14 mouse cellular contexts compared by ENCODE assay signal in the genomic region with DNA sequence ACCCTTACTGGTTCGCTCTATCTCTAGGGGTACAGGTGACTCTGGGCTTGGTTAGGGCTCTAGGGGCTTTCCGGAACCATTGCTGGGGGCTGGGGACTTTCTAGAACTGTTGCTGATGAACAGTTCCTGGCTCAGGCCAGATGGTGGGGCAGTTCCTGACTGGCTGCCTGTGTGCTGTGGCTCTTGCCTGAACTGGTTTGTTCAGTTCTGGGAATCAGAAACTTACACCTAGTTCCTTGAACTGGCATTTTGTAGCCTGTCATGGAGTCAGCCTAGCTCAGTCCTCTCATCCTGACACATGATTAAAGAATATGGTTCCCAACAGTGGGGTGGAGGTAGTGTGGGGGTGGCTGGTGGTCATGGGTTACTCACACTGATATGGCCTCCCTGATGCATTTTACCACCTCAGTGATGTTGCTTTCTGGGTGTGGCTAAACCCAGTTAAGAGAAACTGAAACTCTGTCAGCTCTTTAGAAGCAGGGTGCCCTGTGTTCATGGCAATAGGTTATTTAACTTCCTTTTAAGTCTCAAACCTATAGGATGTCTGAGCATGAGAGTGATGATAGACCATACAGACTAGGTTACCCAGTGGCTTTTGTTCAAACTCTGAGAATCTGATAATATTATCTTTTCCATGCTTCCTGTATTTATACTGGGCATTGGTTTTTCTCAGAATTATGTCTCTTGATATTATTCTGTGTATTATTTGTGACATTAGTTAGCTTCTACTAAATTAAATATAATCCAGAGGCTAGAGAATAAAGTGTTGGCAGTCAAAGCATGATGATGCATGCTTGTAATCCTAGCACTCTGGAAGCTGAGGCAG. TPM values are rescaled to one million over a fixed set of nuclear protein-coding genes. Genes with fewer than 3 reads are reported as not detected.
DNase-seq lines count a peak whose midpoint lies in the region; ATAC-seq and TF ChIP-seq lines count a peak whose summit lies in the region.
"Had no signal": no experiment of that assay in that cellular context is flagged by ENCODE, and none has a peak within 500 bp of the region (broad histone marks: within the 10 kb centered on the region; RNA-seq: fewer than 3 reads in every experiment).

No protein-coding gene starts in this region.

- H3K36me3 ChIP-seq in MEL (ENCODE audit: control insufficient read depth in 1 of 2, insufficient read depth in 2 of 2, low read length in 2 of 2) = peaks cover 17 to 22% of the 10 kb centered on the region in 2 experiments
- H3K36me3 ChIP-seq in intestine, postnatal 0 days (ENCODE audit: control insufficient read depth, insufficient read depth) = peaks cover 52% of the 10 kb centered on the region
- peaks cover 10% of the 10 kb centered on the region for H3K36me3 ChIP-seq in stomach, embryonic 16.5 days (ENCODE audit: control insufficient read depth, insufficient read depth, low read length)

- no peaks in the 10 kb centered on the region for H3K27me3 ChIP-seq in MEL (ENCODE audit: control insufficient read depth in 1 of 2, insufficient read depth in 2 of 2, low read length in 2 of 2)
- no peaks in the 10 kb centered on the region for H3K27me3 ChIP-seq in intestine, postnatal 0 days (replicated peaks; ENCODE audit: control insufficient read depth, insufficient read depth, low read length)
- H3K27me3 ChIP-seq in stomach, embryonic 16.5 days (ENCODE audit: control insufficient read depth, insufficient read depth, low read length) = no peaks in the 10 kb centered on the region
- H3K27me3 ChIP-seq: embryonic facial prominence, embryonic 15.5 days; hindbrain, embryonic 12.5 days; limb, embryonic 13.5 days had no signal

- H3K4me1 ChIP-seq in MEL (ENCODE audit: control insufficient read depth in 1 of 2, insufficient read depth in 2 of 2, low read length in 2 of 2) = peaks cover 5 to 21% of the 10 kb centered on the region in 2 experiments
- no peaks in the 10 kb centered on the region for H3K4me1 ChIP-seq in intestine, postnatal 0 days (replicated peaks; ENCODE audit: control insufficient read depth, insufficient read depth, low read length)
- H3K4me1 ChIP-seq in stomach, embryonic 16.5 days (ENCODE audit: control insufficient read depth, insufficient read depth, low read length) = no peaks in the 10 kb centered on the region
- H3K4me1 ChIP-seq: embryonic facial prominence, embryonic 15.5 days; hindbrain, embryonic 12.5 days; limb, embryonic 13.5 days had no signal

- peak overlapping the region; percentile 88 for H3K27ac ChIP-seq in MEL (ENCODE audit: control insufficient read depth, low read depth, low read length)
- peak overlapping the region; percentile 73 for H3K27ac ChIP-seq in intestine, postnatal 0 days (ENCODE audit: low read depth, low read length)
- H3K27ac ChIP-seq in stomach, embryonic 16.5 days (ENCODE audit: low read length) = peak overlapping the region; percentile 37; the same call in 1 of the 2 replicates
- H3K27ac ChIP-seq: embryonic facial prominence, embryonic 15.5 days; hindbrain, embryonic 12.5 days; limb, embryonic 13.5 days had no signal

- peak; percentile 88 for ATAC-seq in intestine, postnatal 0 days
- peak; percentile 50; the same call in 1 of the 2 replicates for ATAC-seq in stomach, embryonic 16.5 days (ENCODE audit: insufficient read depth, low FRiP score)
- ATAC-seq: midbrain, embryonic 16.5 days had no signal

- no peak for TF ChIP-seq POLR2A in MEL (IDR thresholded peaks at IDR 0.05; ENCODE audit: control insufficient read depth in 1 of 2, insufficient read depth in 1 of 2, low read depth in 1 of 2, low read length in 2 of 2, poor library complexity in 1 of 2)

- H3K4me3 ChIP-seq in MEL (ENCODE audit: control insufficient read depth in 1 of 2, insufficient read depth in 1 of 2, low read depth in 2 of 2, low read length in 2 of 2) = no peak overlapping the region
- no peak overlapping the region for H3K4me3 ChIP-seq in intestine, postnatal 0 days (ENCODE audit: low read depth, low read length)
- H3K4me3 ChIP-seq in stomach, embryonic 16.5 days (replicated peaks; ENCODE audit: low read length) = no peak overlapping the region
- H3K4me3 ChIP-seq: embryonic facial prominence, embryonic 15.5 days; hindbrain, embryonic 12.5 days; limb, embryonic 13.5 days had no signal

- 83% methylated on average over 2 of the region's 2 CpGs for WGBS in intestine, postnatal 0 days
- WGBS in stomach, embryonic 16.5 days = 93% methylated on average over 2 of the region's 2 CpGs

- peak in 1 of 2 experiments; percentile 54; a peak in 3 of 4 replicates for TF ChIP-seq EP300 in MEL (IDR thresholded peaks at IDR 0.05; ENCODE audit: low read depth in 1 of 2, low read length in 2 of 2)

- TF ChIP-seq CTCF in MEL (IDR thresholded peaks at IDR 0.05 in 2 of 3, conservative IDR thresholded peaks at IDR 0.05 in 1 of 3; ENCODE audit: control insufficient read depth in 1 of 3, insufficient read depth in 1 of 3, low read depth in 2 of 3, low read length in 3 of 3, poor library complexity in 1 of 3, severe bottlenecking in 1 of 3) = peak in 2 of 3 experiments; percentile 32; a peak in 3 of 6 replicates
- peak; percentile 61 for TF ChIP-seq CTCF in intestine, postnatal 0 days (IDR thresholded peaks at IDR 0.05; ENCODE audit: low read depth)

- DNase-seq in lung, postnatal 36 days = peak; percentile 31
- no peak for DNase-seq in lung, postnatal 10 days
- DNase-seq in MEL (ENCODE audit: low read depth, low spot score) = peak; percentile 66
- DNase-seq in left cerebral cortex, postnatal 25 days (ENCODE audit: low spot score in 2 of 2) = no peak
- no peak for DNase-seq in kidney, postnatal 4 days
- DNase-seq: adrenal gland, postnatal 36 days; cerebellum, adult 8-10 months; heart, adult 11 months had no signal

- no peaks in the 10 kb centered on the region for H3K79me2 ChIP-seq in MEL (ENCODE audit: control insufficient read depth, insufficient read depth, low read length, poor library complexity)

- peak overlapping the region; percentile 21 for H3K9ac ChIP-seq in MEL (ENCODE audit: control insufficient read depth, low read depth, low read length, poor library complexity, severe bottlenecking)
- no peak overlapping the region for H3K9ac ChIP-seq in intestine, postnatal 0 days (ENCODE audit: low read depth, low read length)
- H3K9ac ChIP-seq in stomach, embryonic 16.5 days (ENCODE audit: low read length) = no peak overlapping the region
- H3K9ac ChIP-seq: embryonic facial prominence, embryonic 15.5 days; hindbrain, embryonic 12.5 days; limb, embryonic 13.5 days had no signal

- TF ChIP-seq RAD21 in MEL (IDR thresholded peaks at IDR 0.05; ENCODE audit: low read depth, low read length) = no peak

- intact Hi-C loops in left cerebral cortex, postnatal 25 days (cut with DNase I) = no loop called here

- no peak overlapping the region for H3K4me2 ChIP-seq in intestine, postnatal 0 days (replicated peaks; ENCODE audit: low read depth)
- no peak overlapping the region for H3K4me2 ChIP-seq in stomach, embryonic 16.5 days (ENCODE audit: low read depth, low read length)
- H3K4me2 ChIP-seq: embryonic facial prominence, embryonic 15.5 days; hindbrain, embryonic 12.5 days; limb, embryonic 13.5 days had no signal

- no peaks in the 10 kb centered on the region for H3K9me3 ChIP-seq in MEL (replicated peaks; ENCODE audit: insufficient read depth, low read length)
- H3K9me3 ChIP-seq in intestine, postnatal 0 days (ENCODE audit: control insufficient read depth) = no peaks in the 10 kb centered on the region
- H3K9me3 ChIP-seq in stomach, embryonic 16.5 days (replicated peaks; ENCODE audit: control insufficient read depth, low read length) = no peaks in the 10 kb centered on the region
- H3K9me3 ChIP-seq: embryonic facial prominence, embryonic 15.5 days; hindbrain, embryonic 12.5 days; limb, embryonic 13.5 days had no signal

TF ChIP-seq in MEL, 35 proteins besides CTCF, POLR2A, EP300 and RAD21 (continues in another document):
- TF ChIP-seq POLR2AphosphoS5 (IDR thresholded peaks at IDR 0.05; ENCODE audit: borderline replicate concordance, low read depth, low read length) = no peak

RNA-seq across cellular contexts. Expression of a gene that starts 13.5 kb away (rescaled TPM):
- 38.1 and 50.4 TPM in 2 replicates for total RNA-seq in MEL (2012; rRNA removed)
- polyA plus RNA-seq in MEL (2012; ENCODE audit: insufficient read depth in 1 of 2, insufficient read length in 2 of 2, low read depth in 1 of 2, low replicate concordance in 2 of 2, missing spikeins in 1 of 2) = 10 to 100 TPM in 1 of 2 experiments, not detected in 1; 26.2 TPM
- polyA plus RNA-seq in intestine, postnatal 0 days (2015; fragmentation: Nextera tagmentation; extraction: Ambion mirVana) = 146 and 154 TPM in 2 replicates
- polyA plus RNA-seq in stomach, embryonic 16.5 days (2015; fragmentation: Nextera tagmentation; extraction: Ambion mirVana) = 49.3 and 56.1 TPM in 2 replicates
- total RNA-seq in left cerebral cortex, postnatal 25 days (2021) = 10 to 100 TPM; 16.7 to 17.5 TPM

RNA-seq across cellular contexts. Expression of a gene that starts 17.4 kb away (rescaled TPM):
- total RNA-seq in MEL (2012; rRNA removed) = 1.2 and 2.2 TPM in 2 replicates
- 1 to 10 TPM in 1 of 2 experiments, not detected in 1; 3.4 TPM for polyA plus RNA-seq in MEL (2012; ENCODE audit: insufficient read depth in 1 of 2, insufficient read length in 2 of 2, low read depth in 1 of 2, low replicate concordance in 2 of 2, missing spikeins in 1 of 2)
- 4.4 and 4.8 TPM in 2 replicates for polyA plus RNA-seq in intestine, postnatal 0 days (2015; fragmentation: Nextera tagmentation; extraction: Ambion mirVana)
- 3.9 and 4.5 TPM in 2 replicates for polyA plus RNA-seq in stomach, embryonic 16.5 days (2015; fragmentation: Nextera tagmentation; extraction: Ambion mirVana)
- total RNA-seq in left cerebral cortex, postnatal 25 days (2021) = 1 to 10 TPM; 1.7 to 2.2 TPM

RNA-seq across cellular contexts. Expression of a gene that starts 33.2 kb away (rescaled TPM):
- 35.5 and 37.2 TPM in 2 replicates for total RNA-seq in MEL (2012; rRNA removed)
- polyA plus RNA-seq in MEL (2012; ENCODE audit: insufficient read depth in 1 of 2, insufficient read length in 2 of 2, low read depth in 1 of 2, low replicate concordance in 2 of 2, missing spikeins in 1 of 2) = 10 to 100 TPM; 31.8 to 59.1 TPM
- polyA plus RNA-seq in intestine, postnatal 0 days (2015; fragmentation: Nextera tagmentation; extraction: Ambion mirVana) = 27.9 and 30.5 TPM in 2 replicates
- 50.5 and 50.6 TPM in 2 replicates for polyA plus RNA-seq in stomach, embryonic 16.5 days (2015; fragmentation: Nextera tagmentation; extraction: Ambion mirVana)
- total RNA-seq in left cerebral cortex, postnatal 25 days (2021) = 100 to 1,000 TPM; 185 to 190 TPM

RNA-seq across cellular contexts. Expression of a gene that starts 39.4 kb away (rescaled TPM):
- 0.62 and 0.73 TPM in 2 replicates for total RNA-seq in MEL (2012; rRNA removed)
- 1 to 10 TPM in 1 of 2 experiments, not detected in 1; 1.2 TPM for polyA plus RNA-seq in MEL (2012; ENCODE audit: insufficient read depth in 1 of 2, insufficient read length in 2 of 2, low read depth in 1 of 2, low replicate concordance in 2 of 2, missing spikeins in 1 of 2)
- 0.43 TPM in 1 of 2 replicates, not detected in the other for polyA plus RNA-seq in intestine, postnatal 0 days (2015; fragmentation: Nextera tagmentation; extraction: Ambion mirVana)
- 0.52 and 0.67 TPM in 2 replicates for polyA plus RNA-seq in stomach, embryonic 16.5 days (2015; fragmentation: Nextera tagmentation; extraction: Ambion mirVana)
- total RNA-seq in left cerebral cortex, postnatal 25 days (2021) = 1 to 10 TPM; 3.7 to 4.4 TPM
- polyA plus RNA-seq: hindbrain, embryonic 12.5 days had no signal

RNA-seq across cellular contexts. Expression of a gene that starts 43.2 kb away (rescaled TPM):
- 0.65 and 1.5 TPM in 2 replicates for total RNA-seq in MEL (2012; rRNA removed)
- 1 to 10 TPM in 1 of 2 experiments, not detected in 1; 4.4 TPM for polyA plus RNA-seq in MEL (2012; ENCODE audit: insufficient read depth in 1 of 2, insufficient read length in 2 of 2, low read depth in 1 of 2, low replicate concordance in 2 of 2, missing spikeins in 1 of 2)
- polyA plus RNA-seq in intestine, postnatal 0 days (2015; fragmentation: Nextera tagmentation; extraction: Ambion mirVana) = 1.6 and 2.0 TPM in 2 replicates
- 12.2 and 12.7 TPM in 2 replicates for polyA plus RNA-seq in stomach, embryonic 16.5 days (2015; fragmentation: Nextera tagmentation; extraction: Ambion mirVana)
- 1 to 10 TPM; 1.5 to 1.9 TPM for total RNA-seq in left cerebral cortex, postnatal 25 days (2021)

Comparison
In these comparisons a context has a peak if more than half of its experiments do, and no peak if none do; other contexts are left out.
1. DNase-seq: peak in lung, postnatal 36 days (single experiment) and MEL (single experiment); none in lung, postnatal 10 days (single experiment), left cerebral cortex, postnatal 25 days (0 of 2) and kidney, postnatal 4 days (0 of 2).
2. H3K27ac ChIP-seq: peak in every context shown above with its lines; median percentile 88 in MEL; 73 in intestine, postnatal 0 days; 37 in stomach, embryonic 16.5 days.